Mouse (Mus musculus): ENCODE measurements around the gene Prelp. TPM values are rescaled to one million over a fixed set of nuclear protein-coding genes. Genes with fewer than 3 reads are reported as not detected.

The Prelp gene
- total and polyA plus RNA-seq, 3 experiments, result not detected

- Histone ChIP-seq H3K9me3 (replicated peaks; ENCODE audit: insufficient read depth, low read length) (no peaks in the 10 kb centered on the region), H3K9ac (ENCODE audit: control insufficient read depth, low read depth, low read length, poor library complexity, severe bottlenecking) (peak overlapping the region; percentile 51), H3K27ac (ENCODE audit: control insufficient read depth, low read depth, low read length) (peak overlapping the region; percentile 84), H3K27me3 (ENCODE audit: control insufficient read depth in 1 of 2, insufficient read depth in 2 of 2, low read length in 2 of 2) (no peaks in the 10 kb centered on the region), H3K4me1 (ENCODE audit: control insufficient read depth in 1 of 2, insufficient read depth in 2 of 2, low read length in 2 of 2) (peaks cover 24 to 40% of the 10 kb centered on the region in 2 experiments), H3K4me3 (ENCODE audit: control insufficient read depth in 1 of 2, insufficient read depth in 1 of 2, low read depth in 2 of 2, low read length in 2 of 2) (peak overlapping the region in 1 of 2 experiments; percentile 12; a peak in 1 of 4 replicates), H3K36me3 (ENCODE audit: control insufficient read depth in 1 of 2, insufficient read depth in 2 of 2, low read length in 2 of 2) (peaks cover 0 to 37% of the 10 kb centered on the region in 2 experiments; a peak in 2 of 4 replicates), H3K79me2 (ENCODE audit: control insufficient read depth, insufficient read depth, low read length, poor library complexity) (no peaks in the 10 kb centered on the region)
- peak; percentile 79 for DNase-seq (ENCODE audit: low read depth, low spot score)
- TF ChIP-seq BHLHE40 (IDR thresholded peaks at IDR 0.05; ENCODE audit: borderline replicate concordance, low read depth, low read length) (no peak), TAL1 (IDR thresholded peaks at IDR 0.05; ENCODE audit: low read length) (peak; percentile 65), ETS1 (IDR thresholded peaks at IDR 0.05; ENCODE audit: low read depth, low read length) (no peak), TBP (IDR thresholded peaks at IDR 0.05; ENCODE audit: low read depth, low read length) (peak; percentile 58; the same call in 1 of the 2 replicates), POLR2A (IDR thresholded peaks at IDR 0.05; ENCODE audit: control insufficient read depth in 1 of 2, insufficient read depth in 1 of 2, low read depth in 1 of 2, low read length in 2 of 2, poor library complexity in 1 of 2) (peak in 1 of 2 experiments; percentile 55; a peak in 2 of 4 replicates), CTCF (IDR thresholded peaks at IDR 0.05 in 2 of 3, conservative IDR thresholded peaks at IDR 0.05 in 1 of 3; ENCODE audit: control insufficient read depth in 1 of 3, insufficient read depth in 1 of 3, low read depth in 2 of 3, low read length in 3 of 3, poor library complexity in 1 of 3, severe bottlenecking in 1 of 3) (no peak), MXI1 (IDR thresholded peaks at IDR 0.05; ENCODE audit: low read depth, low read length) (no peak; the same call in 1 of the 2 replicates), MAZ (IDR thresholded peaks at IDR 0.05; ENCODE audit: low read depth, low read length) (no peak), GABPA (IDR thresholded peaks at IDR 0.05; ENCODE audit: low read depth, low read length) (no peak), SIN3A (IDR thresholded peaks at IDR 0.05; ENCODE audit: low read length) (peak; percentile 34; the same call in 1 of the 2 replicates), MYC (IDR thresholded peaks at IDR 0.05; ENCODE audit: low read depth, low read length) (0 out of 2 replicates have a peak, but pooled peaks have one; percentile 45), ELF1 (IDR thresholded peaks at IDR 0.05; ENCODE audit: low read depth, low read length) (no peak), MYB (IDR thresholded peaks at IDR 0.05; ENCODE audit: low read depth, low read length) (no peak), ZKSCAN1 (IDR thresholded peaks at IDR 0.05; ENCODE audit: low read depth, low read length) (no peak), SMC3 (IDR thresholded peaks at IDR 0.05; ENCODE audit: low read depth, low read length) (no peak), EP300 (IDR thresholded peaks at IDR 0.05; ENCODE audit: low read depth in 1 of 2, low read length in 2 of 2) (peak in 1 of 2 experiments; percentile 32; a peak in 1 of 4 replicates), MAFK (IDR thresholded peaks at IDR 0.05; ENCODE audit: borderline replicate concordance, low read depth, low read length) (no peak), NELFE (IDR thresholded peaks at IDR 0.05; ENCODE audit: low read depth, low read length) (no peak), E2F4 (IDR thresholded peaks at IDR 0.05; ENCODE audit: borderline replicate concordance, low read depth, low read length) (no peak), CHD1 (IDR thresholded peaks at IDR 0.05; ENCODE audit: low read depth, low read length) (no peak), RAD21 (IDR thresholded peaks at IDR 0.05; ENCODE audit: low read depth, low read length) (no peak), TCF12 (IDR thresholded peaks at IDR 0.05; ENCODE audit: low read depth, low read length) (0 out of 2 replicates have a peak, but pooled peaks have one; percentile 6), GATA1 (IDR thresholded peaks at IDR 0.05; ENCODE audit: low read depth, low read length) (peak; percentile 32; the same call in 1 of the 2 replicates), MAX (IDR thresholded peaks at IDR 0.05; ENCODE audit: low read length) (peak; percentile 53; the same call in 1 of the 2 replicates), USF1 (IDR thresholded peaks at IDR 0.05; ENCODE audit: low read depth, low read length) (no peak), UBTF (IDR thresholded peaks at IDR 0.05; ENCODE audit: borderline replicate concordance, insufficient read depth, low read depth, low read length) (0 out of 2 replicates have a peak, but pooled peaks have one; percentile 64), ZC3H11A (IDR thresholded peaks at IDR 0.05; ENCODE audit: low read depth, low read length) (no peak), USF2 (IDR thresholded peaks at IDR 0.05; ENCODE audit: borderline replicate concordance in 1 of 2, insufficient read depth in 1 of 2, low read depth in 1 of 2, low read length in 2 of 2) (no peak), CHD2 (IDR thresholded peaks at IDR 0.05; ENCODE audit: low read length) (no peak), KAT2A (conservative IDR thresholded peaks at IDR 0.05; ENCODE audit: low read depth, low read length) (no peak)
These were observed 30.4 kb upstream of the Prelp start for GRCm38 (mm10) chr1:133951598-133951997.

Data from MEL (cell line).